Mouse (Mus musculus) right cerebral cortex, postnatal 36 days (tissue): ENCODE data around the gene Pla2g2d.

Experiments
- DNase-seq, 2 experiments: peaks; one replicate each; pipeline ENCODE4 v3.0.0; 2022; ENCODE audit warnings: low spot score in 2 of 2, mixed read lengths in 1 of 2

Pla2g2d gene

GRCm38 (mm10) chr4:138825751-138826567, 50.4 kb downstream of the Pla2g2d start:
- no peak for DNase-seq

- DNase-seq: no peak
Observed at GRCm38 (mm10) chr4:138827147-138827546, 51.6 kb downstream of the Pla2g2d start.
